Mouse (Mus musculus): ENCODE results near the gene Pramel7. TPM values are rescaled to one million over a fixed set of nuclear protein-coding genes. Genes with fewer than 3 reads are reported as not detected.

Pramel7 gene
- total and polyA plus RNA-seq, 3 experiments = not detected

DNA sequence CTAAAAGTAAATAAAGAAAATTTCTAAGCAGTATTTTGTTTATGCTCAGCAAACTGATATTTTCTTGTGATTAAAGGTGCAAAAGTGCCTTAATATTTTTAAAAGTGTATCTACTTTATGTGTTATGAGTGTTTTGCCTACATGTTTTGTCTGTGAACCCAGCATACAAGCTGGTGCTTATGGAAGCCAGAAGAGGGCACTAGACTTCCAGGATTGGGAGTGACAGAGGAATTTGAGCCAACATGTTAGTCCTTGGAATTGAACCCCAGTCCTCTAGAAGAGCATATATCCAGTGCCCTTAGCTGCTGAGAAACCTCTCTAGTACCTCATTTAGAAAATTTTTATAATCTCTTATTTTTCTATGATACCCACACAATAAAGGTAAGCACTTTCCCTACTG, 16.7 kb downstream of the Pramel7 start:
- Histone ChIP-seq H3K4me1 (ENCODE audit: control insufficient read depth, insufficient read depth, low read length) (no peaks in the 10 kb centered on the region), H3K79me2 (replicated peaks; ENCODE audit: control insufficient read depth, insufficient read depth, low read length) (no peaks in the 10 kb centered on the region), H3K27ac (no peak overlapping the region), H3K4me3 (no peak overlapping the region), H3K36me3 (ENCODE audit: control insufficient read depth, insufficient read depth, low read length) (no peaks in the 10 kb centered on the region), H3K9ac (ENCODE audit: low read depth, low read length) (no peak overlapping the region), H3K27me3 (ENCODE audit: control insufficient read depth, insufficient read depth, low read length) (no peaks in the 10 kb centered on the region)
- intact Hi-C loops (cut with DNase I) = no loop called here
- no peak for DNase-seq
- TF ChIP-seq EP300 (IDR thresholded peaks at IDR 0.05; ENCODE audit: insufficient read depth, low read depth, low read length) = no peak
- peak; percentile 38 for TF ChIP-seq CTCF (IDR thresholded peaks at IDR 0.05)

GRCm38 (mm10) chr2:87461769-87462168, 35.1 kb downstream of the Pramel7 start:
- no peaks in the 10 kb centered on the region for H3K79me2 ChIP-seq (replicated peaks; ENCODE audit: control insufficient read depth, insufficient read depth, low read length)
- intact Hi-C loops (cut with DNase I) = no loop called here
- H3K36me3 ChIP-seq (ENCODE audit: control insufficient read depth, insufficient read depth, low read length) = no peaks in the 10 kb centered on the region
- H3K27me3 ChIP-seq (ENCODE audit: control insufficient read depth, insufficient read depth, low read length) = no peaks in the 10 kb centered on the region
- H3K9ac ChIP-seq (ENCODE audit: low read depth, low read length) = no peak overlapping the region
- H3K4me3 ChIP-seq = no peak overlapping the region
- WGBS = 88% methylated on average over 4 of the region's 4 CpGs
- TF ChIP-seq CTCF (IDR thresholded peaks at IDR 0.05) = no peak
- TF ChIP-seq POLR2A (IDR thresholded peaks at IDR 0.05; ENCODE audit: insufficient read depth, low read depth, low read length) = no peak
- TF ChIP-seq EP300 (IDR thresholded peaks at IDR 0.05; ENCODE audit: insufficient read depth, low read depth, low read length) = no peak
- no peak for DNase-seq
- no peaks in the 10 kb centered on the region for H3K4me1 ChIP-seq (ENCODE audit: control insufficient read depth, insufficient read depth, low read length)
- no peak overlapping the region for H3K27ac ChIP-seq

- intact Hi-C loops (cut with DNase I) = no loop called here
Measured at GRCm38 (mm10) chr2:87453662-87454061, 43.2 kb downstream of the Pramel7 start, which contains the start of gene Olfr1126. TSS of gene Olfr1126 (plus strand) at chr2:87453962.

More at GRCm38 (mm10) chr2:87453662-87454061, 43.2 kb downstream of the Pramel7 start, which contains the start of gene Olfr1126:
- TF ChIP-seq POLR2A (IDR thresholded peaks at IDR 0.05; ENCODE audit: insufficient read depth, low read depth, low read length) (no peak), CTCF (IDR thresholded peaks at IDR 0.05) (no peak), EP300 (IDR thresholded peaks at IDR 0.05; ENCODE audit: insufficient read depth, low read depth, low read length) (no peak)
- Histone ChIP-seq H3K4me1 (ENCODE audit: control insufficient read depth, insufficient read depth, low read length) (no peaks in the 10 kb centered on the region), H3K36me3 (ENCODE audit: control insufficient read depth, insufficient read depth, low read length) (no peaks in the 10 kb centered on the region), H3K27ac (no peak within 1 kb of the TSS), H3K27me3 (ENCODE audit: control insufficient read depth, insufficient read depth, low read length) (no peaks in the 10 kb centered on the region), H3K4me3 (no peak within 1 kb of the TSS), H3K79me2 (replicated peaks; ENCODE audit: control insufficient read depth, insufficient read depth, low read length) (no peaks in the 10 kb centered on the region), H3K9ac (ENCODE audit: low read depth, low read length) (no peak within 1 kb of the TSS)
- DNase-seq = no peak

Other genes with a start within 250 kb of the Pramel7 start
- not detected for gene Olfr1115, start 249.1 kb downstream of the Pramel7 start, total RNA-seq (2021)
- not detected in 2 replicates for gene Olfr1115, start 249.1 kb downstream of the Pramel7 start, polyA plus RNA-seq (2012; rRNA removed)
- not detected for gene Olfr1116, start 229.6 kb downstream of the Pramel7 start, total RNA-seq (2021)
- gene Olfr1116, start 229.6 kb downstream of the Pramel7 start, polyA plus RNA-seq (2012; rRNA removed) = not detected in 2 replicates
- gene Olfr1118, start 189.5 kb downstream of the Pramel7 start, total RNA-seq (2021) = not detected
- not detected in 2 replicates for gene Olfr1118, start 189.5 kb downstream of the Pramel7 start, polyA plus RNA-seq (2012; rRNA removed)
- not detected for gene Olfr1120, start 142.3 kb downstream of the Pramel7 start, total RNA-seq (2021)
- not detected in 2 replicates for gene Olfr1120, start 142.3 kb downstream of the Pramel7 start, polyA plus RNA-seq (2012; rRNA removed)
- not detected for gene Olfr1121, start 127.2 kb downstream of the Pramel7 start, total RNA-seq (2021)
- gene Olfr1121, start 127.2 kb downstream of the Pramel7 start, polyA plus RNA-seq (2012; rRNA removed) = not detected in 2 replicates
- gene Olfr1122, start 111.2 kb downstream of the Pramel7 start, total RNA-seq (2021) = not detected
- gene Olfr1122, start 111.2 kb downstream of the Pramel7 start, polyA plus RNA-seq (2012; rRNA removed) = not detected in 2 replicates
- not detected for gene Olfr1123, start 80.5 kb downstream of the Pramel7 start, total RNA-seq (2021)
- not detected in 2 replicates for gene Olfr1123, start 80.5 kb downstream of the Pramel7 start, polyA plus RNA-seq (2012; rRNA removed)
- not detected for gene Olfr1124, start 66.8 kb downstream of the Pramel7 start, total RNA-seq (2021)
- gene Olfr1124, start 66.8 kb downstream of the Pramel7 start, polyA plus RNA-seq (2012; rRNA removed) = not detected in 2 replicates
- gene Olfr1126, start 43.1 kb downstream of the Pramel7 start, total RNA-seq (2021) = not detected
- not detected in 2 replicates for gene Olfr1126, start 43.1 kb downstream of the Pramel7 start, polyA plus RNA-seq (2012; rRNA removed)
- gene Pramel6, start 9.5 kb upstream of the Pramel7 start, total RNA-seq (2021) = not detected
- not detected in 2 replicates for gene Pramel6, start 9.5 kb upstream of the Pramel7 start, polyA plus RNA-seq (2012; rRNA removed)
- gene Olfr153, start 34.7 kb upstream of the Pramel7 start, total RNA-seq (2021) = not detected
- gene Olfr153, start 34.7 kb upstream of the Pramel7 start, polyA plus RNA-seq (2012; rRNA removed) = 0.08 TPM in 1 of 2 replicates, not detected in the other
- not detected for gene Olfr1128, start 48.4 kb upstream of the Pramel7 start, total RNA-seq (2021)
- gene Olfr1128, start 48.4 kb upstream of the Pramel7 start, polyA plus RNA-seq (2012; rRNA removed) = not detected in 2 replicates
- not detected for gene Olfr1129, start 76.8 kb upstream of the Pramel7 start, total RNA-seq (2021)
- gene Olfr1129, start 76.8 kb upstream of the Pramel7 start, polyA plus RNA-seq (2012; rRNA removed) = not detected in 2 replicates
- gene Olfr1130, start 109.1 kb upstream of the Pramel7 start, total RNA-seq (2021) = not detected
- gene Olfr1130, start 109.1 kb upstream of the Pramel7 start, polyA plus RNA-seq (2012; rRNA removed) = not detected in 2 replicates
- gene Olfr1131, start 130.0 kb upstream of the Pramel7 start, total RNA-seq (2021) = not detected
- gene Olfr1131, start 130.0 kb upstream of the Pramel7 start, polyA plus RNA-seq (2012; rRNA removed) = not detected in 2 replicates
- not detected for gene Olfr1132, start 140.4 kb upstream of the Pramel7 start, total RNA-seq (2021)
- gene Olfr1132, start 140.4 kb upstream of the Pramel7 start, polyA plus RNA-seq (2012; rRNA removed) = not detected in 2 replicates
- gene Olfr1133, start 150.3 kb upstream of the Pramel7 start, total RNA-seq (2021) = not detected
- gene Olfr1133, start 150.3 kb upstream of the Pramel7 start, polyA plus RNA-seq (2012; rRNA removed) = not detected in 2 replicates
- not detected for gene Olfr1134, start 161.4 kb upstream of the Pramel7 start, total RNA-seq (2021)
- not detected in 2 replicates for gene Olfr1134, start 161.4 kb upstream of the Pramel7 start, polyA plus RNA-seq (2012; rRNA removed)
- not detected for gene Olfr1135, start 176.6 kb upstream of the Pramel7 start, total RNA-seq (2021)
- not detected in 2 replicates for gene Olfr1135, start 176.6 kb upstream of the Pramel7 start, polyA plus RNA-seq (2012; rRNA removed)
- not detected for gene Olfr1136, start 196.9 kb upstream of the Pramel7 start, total RNA-seq (2021)
- gene Olfr1136, start 196.9 kb upstream of the Pramel7 start, polyA plus RNA-seq (2012; rRNA removed) = not detected in 2 replicates
- not detected for gene Olfr1137, start 216.1 kb upstream of the Pramel7 start, total RNA-seq (2021)
- not detected in 2 replicates for gene Olfr1137, start 216.1 kb upstream of the Pramel7 start, polyA plus RNA-seq (2012; rRNA removed)
- not detected for gene Olfr1138, start 242.9 kb upstream of the Pramel7 start, total RNA-seq (2021)
- not detected in 2 replicates for gene Olfr1138, start 242.9 kb upstream of the Pramel7 start, polyA plus RNA-seq (2012; rRNA removed)
- not detected for gene Olfr1140, start 246.7 kb upstream of the Pramel7 start, total RNA-seq (2021)
- not detected in 2 replicates for gene Olfr1140, start 246.7 kb upstream of the Pramel7 start, polyA plus RNA-seq (2012; rRNA removed)

Measured in heart, adult 2 months (tissue).